Mouse (Mus musculus) midbrain, embryonic 14.5 days (tissue): Measurements from ENCODE around the gene Toe1. TPM values are rescaled to one million over a fixed set of nuclear protein-coding genes. Genes with fewer than 3 reads are reported as not detected.

Source experiments
- polyA plus RNA-seq: library from polyadenylated mRNA; unstranded; fragments of >200 nt; fragmentation: Nextera tagmentation; extraction: Ambion mirVana; gene quantifications from 2 replicates; pipeline ENCODE4 v1.2.1, GENCODE M21; 2014

Toe1 gene
- polyA plus RNA-seq, 1 experiment from 2014 or later = 30.4 TPM

Other genes with a start within 250 kb of the Toe1 start
- 18.8 and 27.6 TPM in 2 replicates for gene Gpbp1l1, start 250.0 kb downstream of the Toe1 start, polyA plus RNA-seq
- gene Ccdc17, start 211.0 kb downstream of the Toe1 start, polyA plus RNA-seq = 5.4 and 5.9 TPM in 2 replicates
- gene Nasp, start 179.7 kb downstream of the Toe1 start, polyA plus RNA-seq = 94.4 and 110 TPM in 2 replicates
- 638 and 660 TPM in 2 replicates for gene Akr1a1, start 156.0 kb downstream of the Toe1 start, polyA plus RNA-seq
- 378 and 430 TPM in 2 replicates for gene Prdx1, start 122.1 kb downstream of the Toe1 start, polyA plus RNA-seq
- gene Mmachc, start 99.2 kb downstream of the Toe1 start, polyA plus RNA-seq = 16.3 and 20.6 TPM in 2 replicates
- gene Ccdc163, start 99.1 kb downstream of the Toe1 start, polyA plus RNA-seq = 11.4 and 13.1 TPM in 2 replicates
- gene Tesk2, start 86.7 kb downstream of the Toe1 start, polyA plus RNA-seq = 1.9 and 3.2 TPM in 2 replicates
- 3.8 and 5.9 TPM in 2 replicates for gene Mutyh, start 83 bp upstream of the Toe1 start, polyA plus RNA-seq
- 1.1 and 1.2 TPM in 2 replicates for gene Hpdl, start 14.1 kb upstream of the Toe1 start, polyA plus RNA-seq
- 7.7 and 9.2 TPM in 2 replicates for gene Zswim5, start 69.7 kb upstream of the Toe1 start, polyA plus RNA-seq
- 48.6 and 54.8 TPM in 2 replicates for gene Urod, start 186.8 kb upstream of the Toe1 start, polyA plus RNA-seq
- 17.2 and 18.6 TPM in 2 replicates for gene Hectd3, start 187.7 kb upstream of the Toe1 start, polyA plus RNA-seq
- 49.7 and 52.0 TPM in 2 replicates for gene Eif2b3, start 211.8 kb upstream of the Toe1 start, polyA plus RNA-seq